Mouse (Mus musculus) heart, embryonic 13.5 days (tissue): ENCODE measurements around the gene Zmynd19. TPM values are rescaled to one million over a fixed set of nuclear protein-coding genes. Genes with fewer than 3 reads are reported as not detected.

Source experiments
- ATAC-seq: fragments of 200-750 bp; cut with Nextera tagmentation; 2 replicates; pipeline ENCODE4 v1.8.0; 2017; ENCODE audit warnings: moderate TSS enrichment; ENCODE audit not compliant: insufficient number of reproducible peaks, low FRiP score, low TSS enrichment; ENCODE audit errors: extremely low read depth
- H3K27ac ChIP-seq: fragments of 300-500 bp; sonication (generic); replicated peaks from 2 replicates; pipeline ENCODE4 v1.5.1; 2015; ENCODE audit warnings: moderate library complexity, mild to moderate bottlenecking, inconsistent platforms
- H3K27me3 ChIP-seq: fragments of 300-500 bp; sonication (generic); replicated peaks from 2 replicates; pipeline ENCODE4 v1.6.1; 2015; ENCODE audit warnings: mild to moderate bottlenecking, inconsistent platforms
- H3K36me3 ChIP-seq: fragments of 300-500 bp; sonication (generic); 2 replicates; pipeline ENCODE4 v1.6.1; 2015; ENCODE audit warnings: mild to moderate bottlenecking, inconsistent platforms
- H3K4me1 ChIP-seq: fragments of 300-500 bp; sonication (generic); 2 replicates; pipeline ENCODE4 v1.6.1; 2015; ENCODE audit warnings: inconsistent platforms
- H3K4me2 ChIP-seq: fragments of 300-500 bp; sonication (generic); 2 replicates; pipeline ENCODE4 v1.6.1; 2015; ENCODE audit warnings: inconsistent platforms, mild to moderate bottlenecking, moderate library complexity
- H3K4me3 ChIP-seq: fragments of 300-500 bp; sonication (generic); 2 replicates; pipeline ENCODE4 v1.5.1; 2015; ENCODE audit warnings: moderate library complexity, mild to moderate bottlenecking, inconsistent platforms
- H3K9ac ChIP-seq: fragments of 300-500 bp; sonication (generic); 2 replicates; pipeline ENCODE4 v1.6.1; 2015; ENCODE audit warnings: inconsistent platforms, mild to moderate bottlenecking, moderate library complexity
- H3K9me3 ChIP-seq: fragments of 300-500 bp; sonication (generic); 2 replicates; pipeline ENCODE4 v1.6.1; 2016; ENCODE audit warnings: inconsistent platforms
- WGBS: fragments of 180-500 bp; shearing (Covaris S2); methylation state at CpG from one replicate; pipeline ENCODE4 v1.1.7; 2015; ENCODE audit warnings: mixed read lengths; 5-methylcytosine and 5-hydroxymethylcytosine counted together
- polyA plus RNA-seq: library from polyadenylated mRNA; unstranded; fragments of >200 nt; fragmentation: Nextera tagmentation; extraction: Ambion mirVana; gene quantifications from 2 replicates; pipeline ENCODE4 v1.2.1, GENCODE M21; 2015

Gene Zmynd19
- polyA plus RNA-seq: 8.1 and 10.0 TPM in 2 replicates

DNA sequence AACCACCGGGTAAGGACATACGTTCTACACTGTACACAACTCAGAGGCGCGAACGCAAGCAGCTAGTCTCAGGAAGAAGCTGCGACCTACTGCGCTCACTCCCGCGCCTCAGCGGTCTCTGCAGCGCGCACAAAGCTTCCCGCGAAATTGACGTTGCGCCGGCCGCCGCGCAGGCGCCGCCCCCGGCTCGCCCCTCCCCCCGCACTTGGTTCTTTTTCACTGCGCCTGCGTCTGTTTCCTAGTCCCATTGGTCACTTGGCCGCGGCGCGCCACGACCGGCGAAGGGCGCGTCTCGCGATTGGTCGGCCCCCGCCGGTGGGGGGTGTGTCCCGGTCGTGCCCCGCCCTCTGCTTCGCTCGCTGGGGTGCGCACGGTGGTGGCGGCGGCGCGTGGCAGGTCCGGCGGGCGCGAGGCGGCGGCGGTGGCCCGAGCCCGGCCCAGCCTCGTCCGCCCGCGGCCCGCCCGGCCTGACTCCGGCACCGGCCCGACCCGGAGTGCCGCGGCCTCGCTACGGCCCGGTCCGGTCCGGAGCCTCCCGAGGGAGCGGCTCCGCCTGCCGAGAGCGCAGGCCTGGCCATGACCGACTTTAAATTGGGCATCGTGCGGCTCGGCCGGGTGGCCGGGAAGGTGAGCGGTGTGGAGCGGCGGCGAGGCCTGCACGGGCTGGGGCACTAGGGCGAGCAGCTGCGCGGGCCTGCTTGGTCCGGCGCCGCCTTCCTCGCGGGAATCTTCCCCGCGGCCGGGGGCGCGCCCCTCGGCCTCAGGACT is at the start of gene Zmynd19:
Gene Zmynd19, plus strand, starts transcription at position 372 of the 768 bp plus-strand sequence.
- peak; percentile 99 for ATAC-seq
- Histone ChIP-seq H3K4me1 (peaks cover 17% of the 10 kb centered on the region), H3K9ac (peak within 1 kb of the TSS; percentile 96), H3K27ac (peak within 1 kb of the TSS; percentile 57), H3K36me3 (peaks cover 31% of the 10 kb centered on the region), H3K4me3 (peak within 1 kb of the TSS; percentile 97), H3K9me3 (no peaks in the 10 kb centered on the region), H3K4me2 (peak within 1 kb of the TSS; percentile 98), H3K27me3 (no peaks in the 10 kb centered on the region; the same call in 1 of the 2 replicates)
- WGBS: under 1% methylated on average over 107 of the region's 108 CpGs

DNA sequence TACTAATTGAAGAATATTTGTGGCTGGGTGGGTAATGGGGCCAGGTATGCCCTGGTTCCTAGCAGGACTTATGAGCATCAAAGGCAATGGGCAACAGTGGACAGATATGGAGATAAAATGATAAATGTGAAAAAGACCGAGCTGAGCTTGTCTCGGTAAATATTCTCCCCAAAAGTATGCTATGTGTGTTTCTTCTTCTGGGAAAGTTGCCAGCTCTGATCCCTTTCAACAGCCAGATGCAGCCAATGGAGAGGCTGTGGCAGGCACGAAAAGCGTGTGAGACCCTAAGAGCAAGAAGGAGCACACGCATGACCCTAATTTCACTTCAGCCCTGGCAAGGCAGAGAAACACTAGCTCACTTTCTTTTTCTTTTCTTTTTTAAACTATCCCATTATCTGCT is 48.5 kb upstream of the Zmynd19 start:
- 45% methylated on average over 5 of the region's 5 CpGs for WGBS
- no peak overlapping the region for H3K9ac ChIP-seq
- H3K4me3 ChIP-seq: no peak overlapping the region
- H3K27me3 ChIP-seq: no peaks in the 10 kb centered on the region
- H3K4me2 ChIP-seq: no peak overlapping the region
- H3K9me3 ChIP-seq: no peaks in the 10 kb centered on the region
- peaks cover 12% of the 10 kb centered on the region for H3K36me3 ChIP-seq
- no peak for ATAC-seq
- no peak overlapping the region for H3K27ac ChIP-seq
- H3K4me1 ChIP-seq: peaks cover 38% of the 10 kb centered on the region

DNA sequence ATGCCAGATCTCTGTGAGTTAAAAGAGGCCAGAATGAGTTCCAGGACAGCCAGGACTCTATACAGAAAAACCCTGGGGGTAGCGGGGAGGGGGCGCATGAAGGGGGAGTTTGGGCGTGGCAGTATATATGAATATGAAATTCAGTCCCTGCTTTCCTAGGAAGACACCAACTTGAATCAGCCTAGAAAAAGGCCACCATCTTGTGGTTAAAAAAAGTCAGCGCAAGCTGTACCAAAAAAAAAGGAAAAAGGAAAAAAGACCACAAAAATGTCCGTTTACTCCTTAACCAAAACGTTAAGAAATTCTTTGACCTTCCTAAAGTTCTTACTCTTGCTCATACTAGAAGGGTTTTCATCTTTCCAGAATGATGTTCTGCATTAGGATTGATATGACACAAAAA is 46.6 kb upstream of the Zmynd19 start:
- Histone ChIP-seq H3K4me3 (no peak overlapping the region), H3K4me1 (peaks cover 49% of the 10 kb centered on the region), H3K27ac (no peak overlapping the region), H3K9ac (no peak overlapping the region), H3K27me3 (no peaks in the 10 kb centered on the region), H3K36me3 (peaks cover 10% of the 10 kb centered on the region), H3K9me3 (no peaks in the 10 kb centered on the region), H3K4me2 (no peak overlapping the region)
- WGBS: 89% methylated on average over 6 of the region's 6 CpGs
- ATAC-seq: no peak

GRCm38 (mm10) chr2:24904823-24905652 is 44.6 kb upstream of the Zmynd19 start:
- no peak overlapping the region for H3K9ac ChIP-seq
- H3K4me1 ChIP-seq: peaks cover 49% of the 10 kb centered on the region
- H3K9me3 ChIP-seq: no peaks in the 10 kb centered on the region
- H3K4me3 ChIP-seq: no peak overlapping the region
- H3K4me2 ChIP-seq: no peak overlapping the region
- ATAC-seq: no peak
- H3K36me3 ChIP-seq: peaks cover 4% of the 10 kb centered on the region; the same call in 1 of the 2 replicates
- H3K27me3 ChIP-seq: no peaks in the 10 kb centered on the region
- WGBS: 77% methylated on average over 11 of the region's 11 CpGs
- H3K27ac ChIP-seq: peak overlapping the region; percentile 58; the same call in 1 of the 2 replicates

- no peaks in the 10 kb centered on the region for H3K9me3 ChIP-seq
- H3K4me3 ChIP-seq: no peak overlapping the region
- peaks cover 46% of the 10 kb centered on the region for H3K4me1 ChIP-seq
- H3K27me3 ChIP-seq: no peaks in the 10 kb centered on the region
- no peak overlapping the region for H3K9ac ChIP-seq
- WGBS: 20% methylated on average over 2 of the region's 2 CpGs
- H3K36me3 ChIP-seq: peaks cover 11% of the 10 kb centered on the region; the same call in 1 of the 2 replicates
- H3K27ac ChIP-seq: peak overlapping the region; percentile 58
- no peak overlapping the region for H3K4me2 ChIP-seq
- no peak for ATAC-seq
Observed at GRCm38 (mm10) chr2:24905653-24906155, 43.9 kb upstream of the Zmynd19 start.

GRCm38 (mm10) chr2:24910481-24910880 is 39.1 kb upstream of the Zmynd19 start:
- peaks cover 20% of the 10 kb centered on the region for H3K4me1 ChIP-seq
- H3K9ac ChIP-seq: no peak overlapping the region
- 89% methylated on average over 4 of the region's 4 CpGs for WGBS
- no peak overlapping the region for H3K27ac ChIP-seq
- H3K4me3 ChIP-seq: no peak overlapping the region
- no peaks in the 10 kb centered on the region for H3K27me3 ChIP-seq
- no peaks in the 10 kb centered on the region for H3K9me3 ChIP-seq
- no peak overlapping the region for H3K4me2 ChIP-seq
- ATAC-seq: no peak
- H3K36me3 ChIP-seq: peaks cover 23% of the 10 kb centered on the region

GRCm38 (mm10) chr2:24912189-24912588 is 37.4 kb upstream of the Zmynd19 start:
- no peak overlapping the region for H3K9ac ChIP-seq
- no peak overlapping the region for H3K27ac ChIP-seq
- H3K9me3 ChIP-seq: no peaks in the 10 kb centered on the region
- ATAC-seq: no peak
- H3K4me1 ChIP-seq: peaks cover 4% of the 10 kb centered on the region
- WGBS: 92% methylated on average over 4 of the region's 4 CpGs
- no peaks in the 10 kb centered on the region for H3K27me3 ChIP-seq
- H3K4me2 ChIP-seq: no peak overlapping the region
- H3K36me3 ChIP-seq: peaks cover 23% of the 10 kb centered on the region
- H3K4me3 ChIP-seq: no peak overlapping the region

DNA sequence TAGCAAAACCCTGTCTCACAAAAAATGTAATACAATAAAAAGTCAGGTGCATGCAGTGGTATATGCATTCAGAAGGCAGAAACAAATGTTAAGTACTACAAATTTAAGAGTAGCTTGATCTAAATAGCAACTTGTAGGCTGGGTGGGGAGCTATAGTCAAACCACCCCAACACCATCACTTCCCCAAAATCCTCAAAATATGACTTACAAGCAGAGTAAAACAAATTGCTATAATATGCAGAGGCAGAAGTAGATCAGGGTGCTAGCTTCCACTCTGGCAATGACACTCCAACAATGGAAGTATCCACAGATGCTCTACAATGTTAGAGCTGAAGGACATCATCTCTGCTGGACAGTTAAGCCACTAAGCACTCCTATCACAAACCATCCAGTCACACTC is 37.0 kb upstream of the Zmynd19 start:
- ATAC-seq: no peak
- no peak overlapping the region for H3K27ac ChIP-seq
- peaks cover 23% of the 10 kb centered on the region for H3K36me3 ChIP-seq
- H3K9me3 ChIP-seq: no peaks in the 10 kb centered on the region
- H3K4me2 ChIP-seq: no peak overlapping the region
- H3K4me3 ChIP-seq: no peak overlapping the region
- H3K9ac ChIP-seq: no peak overlapping the region
- H3K27me3 ChIP-seq: no peaks in the 10 kb centered on the region
- peaks cover 8% of the 10 kb centered on the region for H3K4me1 ChIP-seq

- ATAC-seq: no peak
- Histone ChIP-seq H3K4me1 (peaks cover 16% of the 10 kb centered on the region), H3K4me3 (no peak overlapping the region), H3K9me3 (no peaks in the 10 kb centered on the region), H3K36me3 (peaks cover 21% of the 10 kb centered on the region), H3K4me2 (no peak overlapping the region), H3K27ac (no peak overlapping the region), H3K27me3 (no peaks in the 10 kb centered on the region), H3K9ac (no peak overlapping the region)
- 71% methylated on average over 3 of the region's 3 CpGs for WGBS
Observed at GRCm38 (mm10) chr2:24914762-24915161, 34.8 kb upstream of the Zmynd19 start.

GRCm38 (mm10) chr2:24918930-24919838 is 30.4 kb upstream of the Zmynd19 start, which contains the start of gene Ehmt1:
Gene Ehmt1 (minus strand): TSS chr2:24919614.
- WGBS: under 1% methylated on average over 82 of the region's 112 CpGs
- H3K4me1 ChIP-seq: peaks cover 19% of the 10 kb centered on the region
- peak within 1 kb of the TSS; percentile 77 for H3K4me2 ChIP-seq
- no peaks in the 10 kb centered on the region for H3K36me3 ChIP-seq
- peak within 1 kb of the TSS; percentile 97 for H3K4me3 ChIP-seq
- no peaks in the 10 kb centered on the region for H3K27me3 ChIP-seq
- peak; percentile 96 for ATAC-seq
- peak within 1 kb of the TSS; percentile 94 for H3K27ac ChIP-seq
- H3K9ac ChIP-seq: peak within 1 kb of the TSS; percentile 98
- no peaks in the 10 kb centered on the region for H3K9me3 ChIP-seq
